Mouse (Mus musculus) gastrocnemius, adult 18-20 months (tissue): Measurements from ENCODE around the gene Noxa1. TPM values are rescaled to one million over a fixed set of nuclear protein-coding genes. Genes with fewer than 3 reads are reported as not detected.

Experiments used
- DNase-seq: peaks from one replicate; pipeline ENCODE4 v3.0.0; 2021; ENCODE audit warnings: low spot score
- total RNA-seq, 2 experiments: library from RNA; stranded (reverse); gene quantifications; 2 replicates each; pipeline ENCODE4 v1.2.3; 2021

Gene Noxa1
- total RNA-seq, 2 experiments from 2014 or later, result not detected

GRCm38 (mm10) chr2:25098005-25098615, 3.2 kb upstream of the Noxa1 start:
- DNase-seq, result no peak

DNA sequence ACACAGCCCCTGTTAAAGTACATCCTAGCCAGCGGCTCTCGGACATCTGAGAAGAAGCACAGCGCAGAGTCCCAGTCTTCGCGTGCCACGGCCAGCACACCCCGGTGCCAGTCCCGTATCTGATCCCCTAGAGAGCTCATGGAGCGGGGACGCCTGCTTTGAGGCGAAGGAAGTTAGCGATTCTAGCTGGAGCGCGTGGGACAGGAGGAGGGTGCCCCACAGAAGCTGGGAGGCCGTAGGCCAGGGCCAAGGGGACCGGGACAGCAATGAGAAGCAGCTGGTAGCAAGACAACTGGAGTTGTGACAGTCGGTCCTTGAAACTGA, 202 bp downstream of the Noxa1 start:
- no peak for DNase-seq

DNA sequence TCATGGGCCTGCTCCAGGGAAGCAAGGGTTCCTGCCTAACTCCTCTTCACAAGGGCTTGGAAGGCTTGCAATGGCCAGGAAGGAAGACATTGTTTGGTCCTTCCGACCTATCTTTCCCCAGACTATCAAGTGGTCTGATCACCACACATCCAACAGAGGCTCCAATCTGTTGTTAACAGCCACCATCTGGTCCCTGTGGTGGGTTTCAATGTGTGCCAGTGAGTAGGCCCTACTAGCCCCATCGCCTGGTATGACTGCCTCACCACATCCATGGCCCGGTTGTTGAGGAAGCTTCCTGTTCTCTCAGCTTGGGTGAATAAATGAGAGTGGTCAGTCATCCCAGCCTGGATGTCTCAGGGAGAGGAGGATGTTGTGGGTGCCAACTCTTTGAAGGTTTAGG, 6.3 kb downstream of the Noxa1 start:
- DNase-seq, result no peak

DNA sequence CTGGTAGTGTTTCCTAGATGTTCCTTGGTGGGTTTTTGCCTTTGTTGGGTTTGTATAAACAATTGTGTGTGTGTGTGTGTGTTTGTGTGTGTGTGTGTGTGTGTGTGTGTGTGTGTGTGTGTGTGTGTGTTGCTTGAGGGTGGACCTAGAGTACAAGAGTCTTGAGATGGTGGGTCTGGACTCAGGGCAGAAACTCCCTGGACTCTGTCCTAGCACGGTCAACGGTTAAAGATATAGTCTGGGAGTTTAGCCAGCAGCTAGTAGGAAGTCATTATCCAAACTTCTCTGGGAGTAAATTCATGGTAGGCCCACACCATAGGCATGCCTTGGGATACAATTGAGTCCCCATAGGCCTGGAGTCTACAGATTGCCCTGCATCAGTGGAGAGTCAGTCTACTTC, 7.1 kb downstream of the Noxa1 start:
- no peak for DNase-seq

DNA sequence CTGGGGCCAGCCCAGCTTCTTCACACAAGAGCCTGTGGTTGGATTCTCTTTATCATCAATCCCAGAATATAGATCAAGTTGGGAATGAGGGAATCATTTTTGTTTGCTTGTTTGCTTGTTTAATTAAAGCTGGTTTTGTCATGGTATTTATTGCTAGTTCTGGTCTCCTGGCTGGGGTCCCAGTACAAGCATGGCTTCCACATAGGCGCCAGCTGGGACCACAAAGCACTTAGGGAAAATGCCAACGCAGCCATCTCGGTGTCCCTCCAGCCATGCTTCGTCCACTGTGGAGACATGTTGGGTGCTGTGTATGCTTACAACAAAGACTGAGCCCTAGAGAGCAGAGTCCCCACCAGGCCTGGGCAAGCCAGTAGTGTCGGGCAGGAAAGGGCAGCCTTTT, 9.4 kb downstream of the Noxa1 start:
- DNase-seq, result no peak

DNA sequence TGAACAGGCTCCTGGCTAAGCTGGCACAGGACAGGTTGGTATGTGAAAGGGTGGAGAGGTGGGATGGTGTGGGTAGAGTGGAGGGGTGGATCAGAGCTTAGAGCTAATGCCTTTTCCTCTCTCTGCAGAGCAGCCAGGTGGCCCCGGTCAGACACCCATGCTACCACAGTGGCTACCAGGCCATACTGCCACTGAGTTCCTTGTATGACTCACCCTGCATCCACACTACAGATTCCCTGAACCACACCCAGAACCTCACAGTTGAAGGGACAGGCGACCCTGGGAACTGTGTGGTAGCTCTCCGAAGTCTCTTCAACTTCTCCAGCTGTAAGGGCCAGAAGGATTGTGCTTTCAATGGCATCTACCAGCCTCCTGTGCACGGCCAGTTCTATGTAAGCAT, 11.3 kb downstream of the Noxa1 start:
- no peak for DNase-seq

DNA sequence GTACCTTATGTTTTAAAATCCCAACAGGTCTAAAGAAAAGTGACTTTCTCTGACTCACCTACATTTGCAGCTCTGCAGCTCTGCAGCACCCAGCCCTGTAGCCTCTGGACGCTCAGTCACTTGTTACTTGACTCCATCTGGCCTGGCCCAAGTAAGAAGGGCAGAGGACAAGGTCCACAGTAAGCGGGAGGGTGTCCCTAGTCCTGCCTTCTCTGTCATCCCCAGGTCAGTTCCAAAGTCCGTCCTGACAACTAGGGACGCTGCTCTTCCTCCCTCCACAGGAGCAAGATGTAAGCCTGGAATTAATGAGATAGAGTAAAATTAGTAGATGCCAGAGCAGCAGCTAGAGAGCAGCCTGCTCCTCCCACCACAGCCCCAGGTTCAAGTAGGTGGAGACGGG, 14.9 kb downstream of the Noxa1 start, which contains the start of gene Entpd8:
Gene Entpd8 (plus strand): TSS at position 229 of the 400 bp plus-strand sequence.
- no peak for DNase-seq

DNA sequence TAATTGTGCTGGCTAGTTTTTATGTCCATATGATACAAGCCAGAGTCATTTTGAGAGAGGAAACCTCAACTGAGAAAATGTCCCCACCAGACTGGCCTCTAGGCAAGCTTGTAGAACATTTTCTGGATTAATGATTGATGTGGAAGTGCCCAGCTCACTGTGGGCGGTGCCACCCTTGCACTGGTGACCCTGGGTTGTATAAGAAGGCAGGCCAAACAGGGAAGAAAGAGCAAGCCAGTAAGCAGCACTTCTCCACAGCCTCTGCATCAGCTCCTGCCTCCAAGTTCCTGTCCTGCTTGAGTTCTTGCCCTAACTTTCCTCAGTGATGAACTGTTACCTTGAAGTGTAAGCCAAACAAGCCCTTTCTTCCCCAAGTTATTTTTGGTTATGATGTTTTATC, 16.0 kb downstream of the Noxa1 start:
- DNase-seq, result no peak

- DNase-seq, result peak; percentile 27
Measured at GRCm38 (mm10) chr2:25075506-25075905, 19.4 kb downstream of the Noxa1 start.

GRCm38 (mm10) chr2:25072398-25072797, 22.6 kb downstream of the Noxa1 start:
- no peak for DNase-seq

DNA sequence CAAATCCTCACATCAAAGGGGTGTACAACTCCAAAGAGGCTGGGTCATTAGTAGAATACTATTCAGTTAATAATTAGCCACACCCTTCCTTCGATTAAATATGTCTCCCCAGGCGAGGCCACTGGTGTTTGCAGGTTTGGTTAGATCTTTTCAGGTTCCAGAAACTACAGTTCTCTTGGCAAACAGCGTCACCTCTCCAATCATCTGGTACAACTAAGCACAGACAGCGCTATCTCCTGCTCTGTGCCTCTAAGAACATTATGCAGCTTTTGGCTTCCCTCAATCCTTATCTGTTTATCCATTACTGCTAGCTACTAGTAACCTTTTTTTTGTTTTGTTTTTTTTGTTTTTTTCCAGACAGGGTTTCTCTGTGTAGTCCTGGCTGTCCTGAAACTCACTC, 25.4 kb downstream of the Noxa1 start:
- DNase-seq, result no peak

- no peak for DNase-seq
Measured at GRCm38 (mm10) chr2:25066552-25066951, 28.4 kb downstream of the Noxa1 start.

- DNase-seq, result no peak
Measured at GRCm38 (mm10) chr2:25065537-25065936, 29.4 kb downstream of the Noxa1 start.

DNA sequence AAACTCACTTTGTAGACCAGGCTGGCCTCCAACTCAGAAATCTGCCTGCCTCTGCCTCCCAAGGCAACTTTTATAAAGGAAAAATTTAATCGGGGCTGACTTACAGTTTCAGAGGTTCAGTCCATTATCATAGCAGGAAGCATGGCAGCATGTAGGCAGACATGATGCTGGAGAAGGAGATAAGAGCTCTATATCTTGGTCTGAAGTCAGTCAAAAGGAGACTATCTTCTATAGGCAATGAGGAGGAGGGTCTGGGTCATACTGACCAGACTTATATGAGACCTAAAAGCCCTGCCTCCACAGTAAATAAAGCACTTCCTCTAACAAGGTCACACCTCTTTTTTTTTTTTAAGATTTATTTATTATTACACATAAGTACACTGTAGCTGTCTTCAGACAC, 30.7 kb downstream of the Noxa1 start:
- no peak for DNase-seq

GRCm38 (mm10) chr2:25063523-25063922, 31.4 kb downstream of the Noxa1 start:
- DNase-seq, result no peak

GRCm38 (mm10) chr2:25058926-25059325, 36.0 kb downstream of the Noxa1 start:
- no peak for DNase-seq

GRCm38 (mm10) chr2:25055409-25056155, 39.4 kb downstream of the Noxa1 start:
- DNase-seq, result no peak

GRCm38 (mm10) chr2:25055068-25055405, 39.9 kb downstream of the Noxa1 start:
- DNase-seq, result no peak

DNA sequence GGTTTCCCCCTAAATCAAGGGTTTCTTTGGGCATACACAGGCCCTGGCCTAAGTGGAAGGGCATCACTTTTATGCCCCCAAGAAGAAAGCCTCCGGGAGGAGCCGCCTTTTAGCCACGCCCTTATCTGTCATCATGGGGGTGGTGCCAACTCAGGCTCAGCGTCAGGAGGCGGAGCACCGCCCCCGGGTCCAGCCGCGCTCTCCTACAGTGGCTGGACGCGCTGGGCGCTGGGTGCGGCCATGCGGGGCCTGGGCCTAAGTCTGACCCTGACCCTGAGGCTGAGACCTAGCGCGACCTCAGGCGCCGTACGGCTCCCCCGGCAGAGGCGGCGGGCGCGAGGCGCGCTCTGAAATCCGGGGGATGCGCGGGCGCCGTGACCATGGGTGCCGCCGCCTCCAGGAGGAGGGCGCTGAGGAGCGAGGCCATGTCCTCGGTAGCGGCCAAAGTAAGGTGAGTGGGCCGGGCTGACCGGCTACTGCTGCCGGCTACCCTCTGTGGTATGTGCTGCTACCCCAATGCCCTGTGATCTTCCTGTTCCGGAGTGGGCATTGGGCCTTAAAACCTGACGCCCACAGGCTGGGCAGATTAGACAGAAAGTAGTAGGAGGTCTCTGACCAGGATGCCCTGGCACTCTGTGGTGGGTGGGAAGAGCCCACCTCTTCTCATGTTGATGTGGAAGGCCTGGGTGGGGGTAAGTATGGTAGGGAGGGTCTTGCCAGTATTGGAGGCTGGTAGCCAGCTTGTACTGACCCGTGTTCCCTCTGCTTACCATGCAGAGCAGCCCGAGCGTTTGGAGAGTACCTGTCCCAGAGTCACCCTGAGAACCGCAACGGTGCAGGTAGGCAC, 40.5 kb downstream of the Noxa1 start, which contains the start of gene Nsmf:
Gene Nsmf (plus strand): TSS at position 135 of the 847 bp plus-strand sequence.
- peak; percentile 88 for DNase-seq

DNA sequence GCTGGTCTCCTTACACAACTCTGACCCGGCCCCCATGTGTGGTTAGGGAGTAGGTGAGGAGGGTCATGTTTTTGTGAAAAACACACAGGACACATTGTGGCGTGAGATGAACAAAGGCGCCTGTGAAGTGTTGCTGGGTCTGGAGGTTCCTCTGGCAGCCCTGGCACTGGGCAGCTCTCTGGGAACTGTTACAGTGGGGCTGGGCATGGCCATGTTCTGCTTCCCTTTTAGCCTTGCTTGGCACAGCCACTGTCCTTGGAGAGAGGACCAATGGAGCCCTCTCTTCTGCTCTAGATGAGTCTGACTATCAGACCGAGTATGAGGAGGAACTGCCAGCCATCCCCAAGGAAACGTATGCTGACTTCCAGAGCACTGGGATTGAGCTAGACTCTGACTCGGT, 41.8 kb downstream of the Noxa1 start:
- DNase-seq, result no peak

- no peak for DNase-seq
Measured at GRCm38 (mm10) chr2:25051450-25051849, 43.5 kb downstream of the Noxa1 start.

GRCm38 (mm10) chr2:25050921-25051320, 44.0 kb downstream of the Noxa1 start:
- no peak for DNase-seq

GRCm38 (mm10) chr2:25040089-25040488, 54.9 kb downstream of the Noxa1 start:
- DNase-seq, result no peak
